Mouse (Mus musculus) 3134 (cell line): Measurements from ENCODE around the gene Clip3.

Experiments used
- DNase-seq: peaks from one replicate; pipeline ENCODE4 v3.0.0-alpha.2; 2011; ENCODE audit warnings: low spot score; ENCODE audit not compliant: insufficient read length; ENCODE audit errors: extremely low read depth

Clip3 gene

GRCm38 (mm10) chr7:30294296-30294695, 2.8 kb downstream of the Clip3 start:
- no peak for DNase-seq

GRCm38 (mm10) chr7:30295103-30295502, 3.6 kb downstream of the Clip3 start:
- DNase-seq: peak; percentile 25

- DNase-seq: no peak
These were observed 5.3 kb downstream of the Clip3 start for GRCm38 (mm10) chr7:30296816-30297215.

- no peak for DNase-seq
These were observed 5.7 kb downstream of the Clip3 start for GRCm38 (mm10) chr7:30297266-30297665.

GRCm38 (mm10) chr7:30300914-30301313, 9.4 kb downstream of the Clip3 start:
- no peak for DNase-seq

- no peak for DNase-seq
These were observed 14.7 kb downstream of the Clip3 start for GRCm38 (mm10) chr7:30306083-30306779.

GRCm38 (mm10) chr7:30308076-30309005, 16.8 kb downstream of the Clip3 start, which contains the start of gene Alkbh6:
TSS of gene Alkbh6 (plus strand) at chr7:30308717.
- peak; percentile 86 for DNase-seq

- DNase-seq: no peak
These were observed 18.0 kb downstream of the Clip3 start for GRCm38 (mm10) chr7:30309395-30310129.

- no peak for DNase-seq
These were observed 18.6 kb downstream of the Clip3 start for GRCm38 (mm10) chr7:30310136-30310535.

- DNase-seq: no peak
These were observed 22.3 kb downstream of the Clip3 start for GRCm38 (mm10) chr7:30313666-30314320.

- no peak for DNase-seq
These were observed 23.2 kb downstream of the Clip3 start, which contains the start of gene Syne4 for GRCm38 (mm10) chr7:30314721-30315155. TSS of gene Syne4 (plus strand) at chr7:30314807.

GRCm38 (mm10) chr7:30315559-30316529, 24.3 kb downstream of the Clip3 start:
- DNase-seq: no peak

- no peak for DNase-seq
These were observed 26.6 kb downstream of the Clip3 start for GRCm38 (mm10) chr7:30318142-30318541.

GRCm38 (mm10) chr7:30320946-30321345, 29.4 kb downstream of the Clip3 start:
- no peak for DNase-seq

- peak; percentile 73 for DNase-seq
These were observed 30.2 kb downstream of the Clip3 start, which contains the start of gene E130208F15Rik for GRCm38 (mm10) chr7:30321539-30322284. TSS of gene E130208F15Rik (plus strand) at chr7:30321740.

GRCm38 (mm10) chr7:30322285-30322667, 30.7 kb downstream of the Clip3 start:
- peak; percentile 93 for DNase-seq

- DNase-seq: no peak
These were observed 31.3 kb downstream of the Clip3 start for GRCm38 (mm10) chr7:30322865-30323264.

GRCm38 (mm10) chr7:30323795-30324194, 32.3 kb downstream of the Clip3 start, which contains the start of gene Sdhaf1:
TSS of gene Sdhaf1 (minus strand) at chr7:30323895.
- no peak for DNase-seq
